Mouse (Mus musculus) kidney, adult 2 months (tissue): Measurements from ENCODE around the gene Hinfp. TPM values are rescaled to one million over a fixed set of nuclear protein-coding genes. Genes with fewer than 3 reads are reported as not detected.
"Not testable (repeated sequence)": the region's sequence is repeated elsewhere in the genome, so short reads cannot be mapped to it uniquely, and the experiment has no call there.

Experiments
- DNase-seq: peaks from one replicate; pipeline ENCODE4 v3.0.0; 2021
- H3K27ac ChIP-seq: fragments of 200-500 bp; 2 replicates; pipeline ENCODE4 v1.5.1; 2012; ENCODE audit warnings: low read depth, low read length, control low read depth, inconsistent platforms; ENCODE audit not compliant: insufficient read depth
- H3K27me3 ChIP-seq: fragments of 200-500 bp; replicated peaks from 2 replicates; pipeline ENCODE4 v1.6.1; 2012; ENCODE audit warnings: mild to moderate bottlenecking, moderate library complexity, low read length, inconsistent platforms; ENCODE audit not compliant: control insufficient read depth, insufficient read depth
- H3K36me3 ChIP-seq: fragments of 200-500 bp; 2 replicates; pipeline ENCODE4 v1.6.1; 2012; ENCODE audit warnings: mild to moderate bottlenecking, moderate library complexity, low read length, inconsistent platforms; ENCODE audit not compliant: control insufficient read depth, insufficient read depth
- H3K4me1 ChIP-seq: fragments of 200-500 bp; 2 replicates; pipeline ENCODE4 v1.6.1; 2011; ENCODE audit warnings: low read length; ENCODE audit not compliant: control insufficient read depth, insufficient read depth
- H3K4me3 ChIP-seq: fragments of 200-500 bp; 2 replicates; pipeline ENCODE4 v1.5.1; 2011; ENCODE audit warnings: mild to moderate bottlenecking, low read depth, low read length, control low read depth; ENCODE audit not compliant: insufficient read depth
- CTCF ChIP-seq: fragments of 200-500 bp; conservative IDR thresholded peaks from 2 replicates; pipeline ENCODE4 v1.5.1; 2011; ENCODE audit warnings: low read depth, mild to moderate bottlenecking, control low read depth, low read length, moderate library complexity, mixed read lengths; ENCODE audit not compliant: insufficient read depth, insufficient read length
- POLR2A ChIP-seq: fragments of 200-500 bp; IDR thresholded peaks from one replicate; pipeline ENCODE4 v1.6.1; 2011; ENCODE audit warnings: low read depth, low read length, control low read depth
- WGBS: fragments of 180-500 bp; shearing (Covaris S2); methylation state at CpG from one replicate; pipeline ENCODE4 v1.1.7; 2018; 5-methylcytosine and 5-hydroxymethylcytosine counted together
- polyA plus RNA-seq: library from polyadenylated mRNA; depleted of rRNA; stranded (reverse); fragments of >200 nt; gene quantifications from 2 replicates; pipeline ENCODE4 v1.2.3, GENCODE M21; 2012

The Hinfp gene
- polyA plus RNA-seq, 1 experiment: 14.4 TPM

GRCm38 (mm10) chr9:44310750-44311135 is 5.3 kb upstream of the Hinfp start:
- Histone ChIP-seq H3K27me3 (no peaks in the 10 kb centered on the region), H3K36me3 (peaks cover 9% of the 10 kb centered on the region; the same call in 1 of the 2 replicates), H3K4me1 (no peaks in the 10 kb centered on the region), H3K27ac (peak overlapping the region; percentile 78), H3K4me3 (no peak overlapping the region)
- 58% methylated on average over 10 of the region's 10 CpGs for WGBS
- TF ChIP-seq CTCF: no peak
- TF ChIP-seq POLR2A: no peak
- DNase-seq: no peak

DNA sequence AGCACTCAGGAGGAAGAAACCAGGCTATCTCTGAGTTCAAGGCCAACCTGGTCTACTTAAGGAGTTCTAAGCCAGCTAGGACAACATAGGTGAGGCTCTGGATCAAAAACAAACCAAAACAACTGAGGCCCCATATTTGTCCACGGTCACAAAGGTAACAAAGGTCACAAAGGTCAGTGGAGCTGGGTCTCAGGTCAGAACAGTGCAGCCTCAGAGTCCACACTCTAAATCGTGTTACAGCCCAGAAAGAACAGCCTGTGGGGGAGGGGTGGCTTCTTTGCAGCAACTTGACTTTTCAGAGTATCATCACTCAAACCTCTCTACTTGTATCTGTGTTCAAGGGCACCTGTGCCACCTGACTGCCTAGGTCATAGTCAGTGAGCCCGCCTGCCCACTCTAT is 4.3 kb upstream of the Hinfp start:
- H3K4me3 ChIP-seq: no peak overlapping the region
- H3K4me1 ChIP-seq: no peaks in the 10 kb centered on the region
- no peak for DNase-seq
- 60% methylated on average over 3 of the region's 3 CpGs for WGBS
- H3K27ac ChIP-seq: no peak overlapping the region
- no peak for TF ChIP-seq POLR2A
- H3K36me3 ChIP-seq: peaks cover 3% of the 10 kb centered on the region; the same call in 1 of the 2 replicates
- no peaks in the 10 kb centered on the region for H3K27me3 ChIP-seq

GRCm38 (mm10) chr9:44307248-44307647 is 1.8 kb upstream of the Hinfp start:
- DNase-seq: no peak
- no peaks in the 10 kb centered on the region for H3K27me3 ChIP-seq
- no peaks in the 10 kb centered on the region; the same call in 1 of the 2 replicates for H3K36me3 ChIP-seq
- no peak overlapping the region for H3K4me3 ChIP-seq
- H3K27ac ChIP-seq: no peak overlapping the region
- H3K4me1 ChIP-seq: no peaks in the 10 kb centered on the region; the same call in 1 of the 2 replicates
- no peak for TF ChIP-seq CTCF
- TF ChIP-seq POLR2A: no peak
- 76% methylated on average over 2 of the region's 2 CpGs for WGBS

GRCm38 (mm10) chr9:44306532-44306931 is 1.1 kb upstream of the Hinfp start:
- TF ChIP-seq POLR2A (no peak), CTCF (no peak)
- WGBS: 90% methylated on average over 6 of the region's 6 CpGs
- Histone ChIP-seq H3K4me3 (no peak overlapping the region), H3K36me3 (no peaks in the 10 kb centered on the region; the same call in 1 of the 2 replicates), H3K27me3 (no peaks in the 10 kb centered on the region), H3K27ac (no peak overlapping the region), H3K4me1 (no peaks in the 10 kb centered on the region; the same call in 1 of the 2 replicates)
- DNase-seq: no peak

- H3K4me1 ChIP-seq, H3K4me3 ChIP-seq, H3K36me3 ChIP-seq, H3K27me3 ChIP-seq, H3K27ac ChIP-seq, DNase-seq: not testable (repeated sequence)
- WGBS: 94% methylated on average over 3 of the region's 3 CpGs
These were observed 5.5 kb downstream of the Hinfp start for GRCm38 (mm10) chr9:44300001-44300400.

GRCm38 (mm10) chr9:44292490-44292889 is 13.0 kb downstream of the Hinfp start:
- no peak overlapping the region for H3K27ac ChIP-seq
- 66% methylated on average over 3 of the region's 3 CpGs for WGBS

GRCm38 (mm10) chr9:44288959-44289291 is 16.5 kb downstream of the Hinfp start:
- TF ChIP-seq POLR2A (no peak), CTCF (no peak)
- DNase-seq: no peak
- H3K27ac ChIP-seq: no peak overlapping the region
- H3K36me3 ChIP-seq: no peaks in the 10 kb centered on the region
- no peaks in the 10 kb centered on the region for H3K27me3 ChIP-seq
- WGBS: 30% methylated on average over 11 of the region's 11 CpGs
- no peaks in the 10 kb centered on the region for H3K4me1 ChIP-seq
- H3K4me3 ChIP-seq: no peak overlapping the region

More at GRCm38 (mm10) chr9:44292490-44292889, 13.0 kb downstream of the Hinfp start:
- TF ChIP-seq CTCF: peak; percentile 74
- TF ChIP-seq POLR2A: no peak
- peak; percentile 73 for DNase-seq
- H3K27me3 ChIP-seq: no peaks in the 10 kb centered on the region
- H3K4me3 ChIP-seq: no peak overlapping the region
- H3K36me3 ChIP-seq: peaks cover 3% of the 10 kb centered on the region
- no peaks in the 10 kb centered on the region for H3K4me1 ChIP-seq
